Mouse (Mus musculus) kidney, postnatal 25 days (tissue): ENCODE measurements around the gene Slc9a1.
A peak's percentile ranks its signal among the peaks of the same experiment; 100 is the strongest.

Source experiments
- DNase-seq, 2 experiments: peaks; one replicate each; pipeline ENCODE4 v3.0.0; 2021; ENCODE audit warnings: mixed read lengths in 2 of 2

The Slc9a1 gene

GRCm38 (mm10) chr4:133369553-133370297 lies at the start of gene Slc9a1:
Gene Slc9a1, plus strand, starts transcription at chr4:133369706.
- peak; percentile 96 for DNase-seq

- DNase-seq, result no peak
Measured at GRCm38 (mm10) chr4:133328129-133328528, 41.4 kb upstream of the Slc9a1 start.

- DNase-seq, result no peak
Measured at GRCm38 (mm10) chr4:133330296-133330695, 39.2 kb upstream of the Slc9a1 start.

GRCm38 (mm10) chr4:133333306-133333705 lies 36.2 kb upstream of the Slc9a1 start:
- DNase-seq, result peak; percentile 76 to 87

GRCm38 (mm10) chr4:133337833-133338520 lies 31.5 kb upstream of the Slc9a1 start:
- no peak for DNase-seq

- DNase-seq, result peak in 1 of 2 experiments; percentile 19
Measured at GRCm38 (mm10) chr4:133338521-133339095, 30.9 kb upstream of the Slc9a1 start.

- DNase-seq, result peak; percentile 97 to 99
Measured at GRCm38 (mm10) chr4:133339148-133339749, 30.3 kb upstream of the Slc9a1 start.

GRCm38 (mm10) chr4:133340217-133340616 lies 29.3 kb upstream of the Slc9a1 start:
- DNase-seq, result no peak

- peak; percentile 45 to 64 for DNase-seq
Measured at GRCm38 (mm10) chr4:133344112-133344511, 25.4 kb upstream of the Slc9a1 start.

- peak in 1 of 2 experiments; percentile 20 for DNase-seq
Measured at GRCm38 (mm10) chr4:133345702-133346101, 23.8 kb upstream of the Slc9a1 start.

GRCm38 (mm10) chr4:133346577-133346976 lies 22.9 kb upstream of the Slc9a1 start:
- no peak for DNase-seq

GRCm38 (mm10) chr4:133347624-133348023 lies 21.9 kb upstream of the Slc9a1 start:
- DNase-seq, result no peak

GRCm38 (mm10) chr4:133348051-133348775 lies 21.3 kb upstream of the Slc9a1 start:
- DNase-seq, result no peak

GRCm38 (mm10) chr4:133352797-133353196 lies 16.7 kb upstream of the Slc9a1 start:
- DNase-seq, result no peak

GRCm38 (mm10) chr4:133353367-133354365 lies 15.8 kb upstream of the Slc9a1 start, which contains the start of gene Wdtc1:
Gene Wdtc1, minus strand, starts transcription at chr4:133353481.
- DNase-seq, result no peak

- no peak for DNase-seq
Measured at GRCm38 (mm10) chr4:133354641-133355040, 14.9 kb upstream of the Slc9a1 start.

- DNase-seq, result no peak
Measured at GRCm38 (mm10) chr4:133370298-133371274, 1.1 kb downstream of the Slc9a1 start.

- peak in 1 of 2 experiments; percentile 61 for DNase-seq
Measured at GRCm38 (mm10) chr4:133371621-133372277, 2.2 kb downstream of the Slc9a1 start.

GRCm38 (mm10) chr4:133372278-133372665 lies 2.8 kb downstream of the Slc9a1 start:
- DNase-seq, result no peak
